Mouse (Mus musculus) embryonic fibroblast, embryonic 13.5 days (primary cell): Measurements from ENCODE around the gene Auts2. TPM values are rescaled to one million over a fixed set of nuclear protein-coding genes. Genes with fewer than 3 reads are reported as not detected.

Experiments used
- H3K27ac ChIP-seq: 2 replicates; pipeline ENCODE4 v1.5.1; 2012; ENCODE audit warnings: low read length, control low read depth, inconsistent platforms; ENCODE audit not compliant: insufficient read depth
- H3K4me1 ChIP-seq: 2 replicates; pipeline ENCODE4 v1.6.1; 2011; ENCODE audit warnings: low read length; ENCODE audit not compliant: control insufficient read depth, insufficient read depth
- H3K4me3 ChIP-seq: 2 replicates; pipeline ENCODE4 v1.5.1; 2011; ENCODE audit warnings: mild to moderate bottlenecking, control low read depth, low read length; ENCODE audit not compliant: insufficient read depth
- CTCF ChIP-seq: IDR thresholded peaks from 2 replicates; pipeline ENCODE4 v1.5.1; 2011; ENCODE audit warnings: mild to moderate bottlenecking, control low read depth, low read length, moderate library complexity, borderline replicate concordance; ENCODE audit not compliant: insufficient read depth
- POLR2A ChIP-seq: IDR thresholded peaks from 2 replicates; pipeline ENCODE4 v1.6.1; 2011; ENCODE audit warnings: low read depth, mild to moderate bottlenecking, control low read depth, low read length, moderate library complexity
- polyA plus RNA-seq: library from polyadenylated mRNA; stranded (reverse); fragments of >200 nt; gene quantifications from 2 replicates; pipeline ENCODE4 v1.2.4, GENCODE M21; 2011; ENCODE audit warnings: low read depth; ENCODE audit not compliant: missing spikeins, insufficient read length

Auts2 gene
- polyA plus RNA-seq, 1 experiment = 26.0 TPM

- H3K4me1 ChIP-seq = no peaks in the 10 kb centered on the region; the same call in 1 of the 2 replicates
- H3K4me3 ChIP-seq = no peak overlapping the region
- no peak overlapping the region for H3K27ac ChIP-seq
- TF ChIP-seq CTCF (no peak), POLR2A (no peak)
These were observed 209.4 kb downstream of the Auts2 start for GRCm38 (mm10) chr5:132333744-132334143.

DNA sequence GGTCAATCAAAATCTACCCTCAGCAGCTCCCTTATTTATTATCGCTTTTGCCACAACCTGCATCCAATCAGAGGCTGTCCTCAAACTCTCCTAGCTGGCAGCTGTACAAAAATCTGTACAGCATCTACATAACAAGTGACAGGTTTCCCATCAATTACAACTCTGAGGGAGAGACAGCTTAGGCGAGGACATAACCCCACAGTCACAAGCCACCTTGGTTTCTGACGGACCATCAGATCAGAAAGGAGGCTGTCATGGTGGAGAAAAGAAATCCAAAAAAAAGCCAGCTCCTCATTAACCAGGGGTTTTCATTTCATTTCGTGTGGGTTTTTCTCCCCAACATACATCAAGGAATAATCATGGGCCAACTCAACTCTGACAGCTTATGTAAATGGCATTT is 210.6 kb downstream of the Auts2 start:
- TF ChIP-seq CTCF (no peak), POLR2A (no peak)
- Histone ChIP-seq H3K27ac (no peak overlapping the region), H3K4me3 (no peak overlapping the region), H3K4me1 (no peaks in the 10 kb centered on the region; the same call in 1 of the 2 replicates)

DNA sequence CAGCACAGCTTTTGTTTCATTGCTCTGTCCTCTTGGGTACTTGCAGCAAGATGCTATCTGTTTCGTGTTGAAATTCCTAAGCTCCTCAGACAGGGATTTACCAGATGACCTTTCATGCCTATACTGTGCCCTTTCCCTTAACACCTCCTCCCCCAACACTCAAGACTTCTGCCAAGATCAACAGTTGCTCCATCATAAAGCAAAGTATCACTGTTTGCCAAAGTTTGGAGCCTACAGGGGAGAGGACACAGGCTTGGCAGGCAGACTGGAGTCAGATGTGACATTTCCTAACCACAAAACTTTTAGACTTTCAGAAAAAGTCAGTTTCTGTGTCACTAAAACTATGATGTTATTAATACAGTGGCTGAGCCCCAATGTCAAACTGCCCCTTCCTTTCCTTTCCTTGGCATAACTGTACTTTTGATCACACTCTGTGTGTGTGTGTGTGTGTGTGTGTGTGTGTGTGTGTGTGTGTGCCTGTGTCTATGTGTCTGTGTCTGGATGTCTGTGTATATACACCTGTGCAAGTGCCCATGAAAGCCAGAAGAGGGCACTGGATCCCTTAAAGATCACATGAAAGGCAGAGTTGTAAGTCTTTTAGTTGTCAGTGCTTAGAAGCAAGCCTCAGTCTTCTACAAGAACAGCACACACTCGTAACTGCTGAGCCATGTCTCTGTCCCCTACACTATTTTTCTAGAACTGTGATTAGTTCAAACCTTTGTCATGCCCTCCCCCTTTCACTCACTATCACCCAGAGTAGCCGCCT is 213.8 kb downstream of the Auts2 start:
- no peaks in the 10 kb centered on the region for H3K4me1 ChIP-seq
- H3K4me3 ChIP-seq = no peak overlapping the region
- no peak overlapping the region; the same call in 1 of the 2 replicates for H3K27ac ChIP-seq
- TF ChIP-seq CTCF (no peak), POLR2A (no peak)

DNA sequence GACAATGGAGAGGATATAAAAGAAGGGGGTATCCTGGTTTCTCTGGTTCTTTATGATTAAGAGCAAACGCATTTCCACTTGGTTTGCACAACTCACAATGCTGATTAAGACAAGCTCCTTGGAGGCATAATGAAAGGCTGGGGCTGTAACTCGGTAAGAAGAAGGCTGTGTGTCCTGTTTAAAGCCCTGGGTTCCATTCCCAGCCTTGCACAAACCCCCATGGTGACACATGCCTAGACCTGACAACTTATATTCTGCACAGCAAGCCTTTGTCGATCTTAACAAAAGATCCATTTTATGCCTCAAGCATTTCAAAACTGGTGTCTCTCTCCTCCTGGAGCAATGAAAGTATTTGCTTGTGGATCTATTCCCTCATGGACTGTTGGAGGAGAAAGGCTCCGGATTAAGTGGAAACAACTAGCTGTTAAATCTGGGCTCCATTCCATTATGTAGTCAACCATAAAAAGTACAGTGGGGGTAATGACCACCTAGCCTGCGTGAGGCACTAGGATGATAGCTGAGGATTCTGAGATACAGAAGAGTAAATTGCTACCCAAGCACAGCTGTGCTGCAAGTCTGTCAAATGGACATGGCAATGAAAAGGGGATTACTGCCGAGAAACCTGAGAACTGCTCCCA is 218.8 kb downstream of the Auts2 start:
- no peak overlapping the region for H3K27ac ChIP-seq
- TF ChIP-seq POLR2A (no peak), CTCF (no peak)
- H3K4me3 ChIP-seq = no peak overlapping the region
- no peaks in the 10 kb centered on the region for H3K4me1 ChIP-seq

DNA sequence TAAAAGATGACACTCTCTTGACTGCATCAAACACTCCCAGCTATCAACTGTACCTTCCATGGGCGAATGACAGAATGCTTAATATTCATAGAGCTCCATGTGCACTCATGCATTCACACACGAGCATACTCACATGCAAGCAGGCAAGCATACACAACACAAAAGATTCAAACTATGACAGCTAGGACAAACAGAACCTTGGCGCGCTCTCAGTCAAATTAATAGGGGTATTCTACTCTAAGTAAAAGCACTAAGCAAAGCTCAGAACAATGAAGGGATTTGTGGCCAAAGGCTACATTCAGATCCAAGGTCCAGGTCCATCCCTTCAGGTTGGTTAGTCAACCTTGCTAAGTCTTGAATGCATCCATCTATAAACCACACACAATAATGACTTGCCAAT is 219.5 kb downstream of the Auts2 start:
- TF ChIP-seq CTCF (no peak), POLR2A (no peak)
- no peak overlapping the region for H3K4me3 ChIP-seq

DNA sequence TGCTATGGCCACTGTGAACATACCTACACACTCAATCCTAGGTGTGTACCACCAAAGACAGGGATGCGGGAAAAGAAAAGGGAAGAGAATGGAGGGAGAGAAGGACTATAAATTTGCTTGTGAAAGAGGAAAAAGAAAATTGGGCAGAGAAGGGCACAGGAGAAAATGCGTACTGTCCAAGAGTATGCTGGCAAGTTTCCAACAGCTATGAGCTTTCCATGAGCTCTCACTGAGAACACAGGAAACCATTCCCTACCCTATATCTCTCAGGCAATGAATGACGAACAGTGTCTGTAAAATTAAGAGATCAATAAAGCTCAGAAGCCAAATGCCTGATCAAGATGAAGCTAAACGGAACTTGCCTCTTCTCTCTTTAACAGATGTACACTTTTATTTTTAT is 220.2 kb downstream of the Auts2 start:
- Histone ChIP-seq H3K27ac (no peak overlapping the region), H3K4me1 (no peaks in the 10 kb centered on the region), H3K4me3 (no peak overlapping the region)
- TF ChIP-seq CTCF = no peak

More for the DNA sequence above, 219.5 kb downstream of the Auts2 start:
- H3K4me1 ChIP-seq = no peaks in the 10 kb centered on the region
- H3K27ac ChIP-seq = no peak overlapping the region

GRCm38 (mm10) chr5:132318026-132318765 is 224.9 kb downstream of the Auts2 start:
- 0 out of 2 replicates have a peak, but pooled peaks cover 4% of the 10 kb centered on the region for H3K4me1 ChIP-seq
- TF ChIP-seq POLR2A (no peak), CTCF (no peak)

DNA sequence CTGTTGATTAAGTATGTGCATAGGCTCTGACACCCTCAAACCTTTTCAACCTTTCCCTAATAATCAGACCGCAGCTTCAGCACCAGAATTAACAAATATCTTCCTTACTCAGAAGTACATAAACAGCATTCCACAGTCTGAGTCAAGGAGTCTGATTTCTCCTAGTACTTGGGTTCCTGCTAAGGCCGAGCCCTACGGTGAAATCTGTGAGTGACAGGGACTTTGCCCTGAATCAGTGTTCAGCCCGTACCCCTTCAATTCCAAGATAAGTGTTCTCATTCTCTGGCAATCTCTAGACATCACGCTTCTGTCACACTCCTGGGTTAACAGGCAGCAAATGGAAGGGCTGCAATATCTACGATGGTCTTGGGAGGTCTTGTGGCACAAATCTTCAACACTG is 226.2 kb downstream of the Auts2 start:
- no peak for TF ChIP-seq POLR2A
- no peak for TF ChIP-seq CTCF
- H3K4me3 ChIP-seq = no peak overlapping the region
- no peak overlapping the region for H3K27ac ChIP-seq
- H3K4me1 ChIP-seq = 0 out of 2 replicates have a peak, but pooled peaks cover 4% of the 10 kb centered on the region

More at GRCm38 (mm10) chr5:132318026-132318765, 224.9 kb downstream of the Auts2 start:
- no peak overlapping the region for H3K4me3 ChIP-seq
- H3K27ac ChIP-seq = no peak overlapping the region

DNA sequence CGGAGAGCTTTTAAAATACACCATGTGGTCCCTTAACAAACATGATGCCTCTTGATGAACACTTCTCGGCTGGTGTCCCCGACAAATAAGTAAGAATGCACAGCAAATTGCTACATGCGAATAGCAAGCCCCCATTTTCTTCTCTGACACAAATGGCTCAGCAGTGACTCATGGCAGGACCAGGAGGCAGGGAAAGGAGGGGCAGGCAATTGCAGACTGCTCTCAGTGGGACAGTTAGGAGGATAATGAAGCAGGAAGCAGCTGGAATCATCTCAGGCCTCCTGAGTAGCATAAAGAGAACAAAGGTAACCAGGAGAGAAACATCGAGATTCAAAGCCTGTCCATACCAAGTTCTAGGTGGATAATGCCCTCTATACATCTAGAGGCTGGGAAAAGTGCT is 228.8 kb downstream of the Auts2 start:
- H3K4me1 ChIP-seq = 0 out of 2 replicates have a peak, but pooled peaks cover 4% of the 10 kb centered on the region
- H3K4me3 ChIP-seq = no peak overlapping the region
- no peak overlapping the region for H3K27ac ChIP-seq
- TF ChIP-seq POLR2A (no peak), CTCF (no peak)
